Mouse (Mus musculus): Measurements from ENCODE around the gene Adh4. TPM values are rescaled to one million over a fixed set of nuclear protein-coding genes. Genes with fewer than 3 reads are reported as not detected.
"Not testable (repeated sequence)": the region's sequence is repeated elsewhere in the genome, so short reads cannot be mapped to it uniquely, and the experiment has no call there.

Adh4 gene
- total RNA-seq (2021), result not detected

- intact Hi-C loops (cut with DNase I), result no loop called here
- no peak for DNase-seq (ENCODE audit: low spot score in 2 of 2)
Observed at GRCm38 (mm10) chr3:138415121-138415690, at the start of gene Adh4. TSS of gene Adh4 (plus strand) at chr3:138415466.

- DNase-seq (ENCODE audit: low spot score in 2 of 2), result no peak
- intact Hi-C loops (cut with DNase I), result no loop called here
Observed at GRCm38 (mm10) chr3:138366181-138366580, 49.1 kb upstream of the Adh4 start.

GRCm38 (mm10) chr3:138369546-138369945, 45.7 kb upstream of the Adh4 start:
- no peak for DNase-seq (ENCODE audit: low spot score in 2 of 2)
- intact Hi-C loops (cut with DNase I), result no loop called here

- intact Hi-C loops (cut with DNase I); DNase-seq (ENCODE audit: low spot score in 2 of 2): not testable (repeated sequence)
Observed at GRCm38 (mm10) chr3:138370289-138370688, 45.0 kb upstream of the Adh4 start.

GRCm38 (mm10) chr3:138373920-138374319, 41.3 kb upstream of the Adh4 start:
- intact Hi-C loops (cut with DNase I), result no loop called here

GRCm38 (mm10) chr3:138375148-138375547, 40.1 kb upstream of the Adh4 start:
- intact Hi-C loops (cut with DNase I), result no loop called here
- no peak for DNase-seq (ENCODE audit: low spot score in 2 of 2)

More at GRCm38 (mm10) chr3:138373920-138374319, 41.3 kb upstream of the Adh4 start:
- no peak for DNase-seq (ENCODE audit: low spot score in 2 of 2)

GRCm38 (mm10) chr3:138381133-138381532, 34.1 kb upstream of the Adh4 start:
- DNase-seq (ENCODE audit: low spot score in 2 of 2), result peak in 1 of 2 experiments; percentile 5
- intact Hi-C loops (cut with DNase I), result no loop called here

GRCm38 (mm10) chr3:138387155-138387554, 28.1 kb upstream of the Adh4 start:
- DNase-seq (ENCODE audit: low spot score in 2 of 2), result no peak
- intact Hi-C loops (cut with DNase I), result no loop called here

- no peak for DNase-seq (ENCODE audit: low spot score in 2 of 2)
- intact Hi-C loops (cut with DNase I), result loop anchor here (1.0 to 5.0 kb wide), 2 partner anchors 183 to 207 kb away; no protein-coding TSS in a partner anchor
Observed at GRCm38 (mm10) chr3:138404872-138405271, 10.4 kb upstream of the Adh4 start.

- intact Hi-C loops (cut with DNase I), result loop anchor here (1.0 to 5.0 kb wide), 2 partner anchors 183 to 207 kb away; no protein-coding TSS in a partner anchor
- peak; percentile 43 to 51 for DNase-seq (ENCODE audit: low spot score in 2 of 2)
Observed at GRCm38 (mm10) chr3:138405341-138405740, 9.9 kb upstream of the Adh4 start.

GRCm38 (mm10) chr3:138405840-138406239, 9.4 kb upstream of the Adh4 start:
- intact Hi-C loops (cut with DNase I), result loop anchor here (1.0 to 5.0 kb wide), 2 partner anchors 184 to 208 kb away; no protein-coding TSS in a partner anchor
- DNase-seq (ENCODE audit: low spot score in 2 of 2), result no peak

- no peak for DNase-seq (ENCODE audit: low spot score in 2 of 2)
- intact Hi-C loops (cut with DNase I), result loop anchor here (5.0 kb wide), 1 partner anchor 186 kb away; no protein-coding TSS in a partner anchor
Observed at GRCm38 (mm10) chr3:138407920-138408319, 7.3 kb upstream of the Adh4 start.

- intact Hi-C loops (cut with DNase I), result loop anchor here (5.0 kb wide), 1 partner anchor 187 kb away; no protein-coding TSS in a partner anchor
- DNase-seq (ENCODE audit: low spot score in 2 of 2), result no peak
Observed at GRCm38 (mm10) chr3:138409585-138409984, 5.7 kb upstream of the Adh4 start.

GRCm38 (mm10) chr3:138410211-138410610, 5.1 kb upstream of the Adh4 start:
- DNase-seq (ENCODE audit: low spot score in 2 of 2), result no peak
- intact Hi-C loops (cut with DNase I), result loop anchor here (5.0 kb wide), 1 partner anchor 173 kb away; no protein-coding TSS in a partner anchor

- intact Hi-C loops (cut with DNase I), result no loop called here
- no peak for DNase-seq (ENCODE audit: low spot score in 2 of 2)
Observed at GRCm38 (mm10) chr3:138419369-138419768, 4.1 kb downstream of the Adh4 start.

- no peak for DNase-seq (ENCODE audit: low spot score in 2 of 2)
- intact Hi-C loops (cut with DNase I), result no loop called here
Observed at GRCm38 (mm10) chr3:138420385-138420784, 5.1 kb downstream of the Adh4 start.

GRCm38 (mm10) chr3:138423664-138424063, 8.4 kb downstream of the Adh4 start:
- DNase-seq (ENCODE audit: low spot score in 2 of 2), result no peak
- intact Hi-C loops (cut with DNase I), result no loop called here

- intact Hi-C loops (cut with DNase I), result no loop called here
- no peak for DNase-seq (ENCODE audit: low spot score in 2 of 2)
Observed at GRCm38 (mm10) chr3:138424247-138424646, 9.0 kb downstream of the Adh4 start.

GRCm38 (mm10) chr3:138430360-138430976, 15.2 kb downstream of the Adh4 start:
- intact Hi-C loops (cut with DNase I), result loop anchor here (5.0 kb wide), 2 partner anchors 208 to 653 kb away; no protein-coding TSS in a partner anchor
- no peak for DNase-seq (ENCODE audit: low spot score in 2 of 2)

- DNase-seq (ENCODE audit: low spot score in 2 of 2), result peak in 1 of 2 experiments; percentile 38
- intact Hi-C loops (cut with DNase I), result loop anchor here (1.0 to 5.0 kb wide), 3 partner anchors 210 to 655 kb away; no protein-coding TSS in a partner anchor
Observed at GRCm38 (mm10) chr3:138431835-138432234, 16.6 kb downstream of the Adh4 start.

GRCm38 (mm10) chr3:138438716-138439115, 23.4 kb downstream of the Adh4 start:
- DNase-seq (ENCODE audit: low spot score in 2 of 2), result no peak
- intact Hi-C loops (cut with DNase I), result no loop called here
